Mouse (Mus musculus) v-Abl transformed pro-B cells (cell line): ENCODE measurements around the gene Creb3l2.

Source experiments
- in situ Hi-C, 2 experiments: fragments of 400-800 bp; cut with MboI; formaldehyde crosslinking; loops; one replicate each; pipeline ENCODE4 v1.15.1; 2025; ENCODE audit not compliant: unreplicated experiment in 2 of 2

Gene Creb3l2

GRCm38 (mm10) chr6:37442781-37443180 lies 835 bp upstream of the Creb3l2 start:
- in situ Hi-C loops, result no loop called here

- in situ Hi-C loops, result no loop called here
Observed at GRCm38 (mm10) chr6:37441251-37442011, 515 bp downstream of the Creb3l2 start.

- in situ Hi-C loops, result no loop called here
Observed at GRCm38 (mm10) chr6:37440491-37441250, 1.3 kb downstream of the Creb3l2 start.

GRCm38 (mm10) chr6:37439676-37440490 lies 2.1 kb downstream of the Creb3l2 start:
- in situ Hi-C loops, result no loop called here

GRCm38 (mm10) chr6:37438510-37438909 lies 3.4 kb downstream of the Creb3l2 start:
- in situ Hi-C loops, result no loop called here

- in situ Hi-C loops, result no loop called here
Observed at GRCm38 (mm10) chr6:37437086-37437485, 4.9 kb downstream of the Creb3l2 start.

- in situ Hi-C loops, result no loop called here
Observed at GRCm38 (mm10) chr6:37435391-37435790, 6.6 kb downstream of the Creb3l2 start.

GRCm38 (mm10) chr6:37429849-37430470 lies 12.0 kb downstream of the Creb3l2 start:
- in situ Hi-C loops, result no loop called here

GRCm38 (mm10) chr6:37428947-37429346 lies 13.0 kb downstream of the Creb3l2 start:
- in situ Hi-C loops, result no loop called here

GRCm38 (mm10) chr6:37428044-37428443 lies 13.9 kb downstream of the Creb3l2 start:
- in situ Hi-C loops, result no loop called here

GRCm38 (mm10) chr6:37426615-37427014 lies 15.3 kb downstream of the Creb3l2 start:
- in situ Hi-C loops, result no loop called here

GRCm38 (mm10) chr6:37425833-37426232 lies 16.1 kb downstream of the Creb3l2 start:
- in situ Hi-C loops, result no loop called here

- in situ Hi-C loops, result no loop called here
Observed at GRCm38 (mm10) chr6:37425075-37425474, 16.9 kb downstream of the Creb3l2 start.

- in situ Hi-C loops, result no loop called here
Observed at GRCm38 (mm10) chr6:37424374-37424773, 17.6 kb downstream of the Creb3l2 start.

GRCm38 (mm10) chr6:37423386-37423785 lies 18.6 kb downstream of the Creb3l2 start:
- in situ Hi-C loops, result no loop called here

- in situ Hi-C loops, result no loop called here
Observed at GRCm38 (mm10) chr6:37421124-37421523, 20.8 kb downstream of the Creb3l2 start.

GRCm38 (mm10) chr6:37419445-37419941 lies 22.5 kb downstream of the Creb3l2 start:
- in situ Hi-C loops, result no loop called here

- in situ Hi-C loops, result no loop called here
Observed at GRCm38 (mm10) chr6:37418931-37419330, 23.0 kb downstream of the Creb3l2 start.

- in situ Hi-C loops, result no loop called here
Observed at GRCm38 (mm10) chr6:37416743-37417142, 25.2 kb downstream of the Creb3l2 start.

- in situ Hi-C loops, result no loop called here
Observed at GRCm38 (mm10) chr6:37415505-37415904, 26.4 kb downstream of the Creb3l2 start.
